Mouse (Mus musculus): ENCODE data around the gene Fut9.

Gene Fut9

GRCm38 (mm10) chr4:25593218-25593617 lies 206.8 kb downstream of the Fut9 start:
- no peak for TF ChIP-seq GATA4 (IDR thresholded peaks at IDR 0.05; ENCODE audit: insufficient replicate concordance, low read length)
